Mouse (Mus musculus): ENCODE data around the gene Dgka. TPM values are rescaled to one million over a fixed set of nuclear protein-coding genes. Genes with fewer than 3 reads are reported as not detected.

Dgka gene
- polyA plus RNA-seq, 1 experiment from 2014 or later = 4.2 TPM

DNA sequence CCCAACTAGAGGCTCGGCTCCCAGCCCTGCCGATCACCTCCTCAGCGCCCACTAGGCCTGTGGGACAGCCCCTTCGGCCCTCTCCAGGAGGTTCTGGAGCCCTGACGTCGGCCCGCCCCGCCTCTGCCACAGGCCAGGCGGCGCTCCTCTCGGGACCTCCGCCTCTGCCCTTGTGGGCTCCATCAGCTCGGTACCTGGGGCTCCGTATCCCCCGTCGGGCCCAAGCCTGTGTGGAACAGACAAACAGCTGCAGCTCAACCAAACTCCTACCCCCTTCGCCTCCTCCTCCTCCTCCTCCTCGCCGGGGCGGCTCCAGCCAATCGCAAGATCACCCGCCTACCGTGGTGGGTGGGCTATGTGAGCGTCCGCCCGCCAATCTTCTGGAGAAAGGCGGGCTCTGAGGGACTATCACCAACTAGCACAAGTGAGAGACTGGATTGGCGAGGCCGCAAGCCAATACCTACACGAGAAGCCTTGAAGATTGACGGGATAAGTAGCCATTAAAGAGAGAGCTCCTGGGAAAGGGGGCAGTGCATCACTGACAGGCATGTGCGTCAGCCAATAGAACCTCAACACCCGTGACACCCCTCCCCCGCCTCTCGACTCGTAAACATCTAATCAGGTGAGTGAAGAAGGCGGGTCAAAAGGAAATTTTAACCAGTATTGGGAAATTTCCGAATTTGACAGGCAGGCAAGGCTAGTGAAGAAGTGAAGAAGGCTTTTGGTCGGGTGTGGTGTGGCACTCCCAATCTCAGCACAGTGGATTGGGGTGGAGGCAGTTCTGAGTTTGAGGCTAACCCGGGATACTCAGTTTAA, 48.5 kb downstream of the Dgka start, which contains the start of gene Rab5b:
Gene Rab5b, minus strand, starts transcription at position 273 of the 816 bp plus-strand sequence.
- peak within 1 kb of the TSS; percentile 79 for H3K4me2 ChIP-seq
- no peaks in the 10 kb centered on the region for H3K27me3 ChIP-seq
- WGBS = under 1% methylated on average over 40 of the region's 40 CpGs
- peaks cover 31% of the 10 kb centered on the region for H3K36me3 ChIP-seq (replicated peaks)
- peak within 1 kb of the TSS; percentile 79 for H3K9ac ChIP-seq
- peak within 1 kb of the TSS; percentile 98 for H3K27ac ChIP-seq
- no peaks in the 10 kb centered on the region for H3K9me3 ChIP-seq
- peak within 1 kb of the TSS; percentile 65 for H3K4me3 ChIP-seq (replicated peaks)
- ATAC-seq (ENCODE audit: low FRiP score) = peak; percentile 100
- peaks cover 16% of the 10 kb centered on the region for H3K4me1 ChIP-seq

DNA sequence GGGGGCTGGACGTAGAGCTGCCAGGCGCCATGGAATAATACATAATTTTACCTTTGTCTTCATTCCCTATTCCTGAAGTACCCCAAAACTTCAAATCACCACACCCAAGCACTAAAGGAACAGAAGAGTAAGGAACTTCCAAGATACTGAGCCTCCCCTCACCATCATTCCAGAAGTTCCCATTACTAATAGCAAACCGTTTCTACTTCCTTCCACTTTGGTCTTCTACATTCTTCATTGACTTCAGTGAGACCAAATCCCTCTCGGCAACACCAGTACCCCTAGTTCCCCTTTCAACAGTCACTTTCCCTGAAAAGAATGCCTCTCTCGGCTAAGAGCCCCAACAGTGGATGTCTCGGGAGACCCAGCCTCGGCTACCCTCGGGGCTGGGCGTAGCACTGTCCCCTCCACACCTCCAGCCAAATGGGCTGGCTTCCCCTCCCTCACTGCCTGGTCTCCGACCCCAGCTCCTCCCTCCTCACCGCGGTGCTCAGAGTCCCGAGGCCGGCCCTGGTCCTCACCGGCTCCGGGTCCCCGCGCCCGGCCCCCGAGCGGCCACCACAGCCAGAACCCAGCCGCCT, 49.2 kb downstream of the Dgka start:
- Histone ChIP-seq H3K4me1 (peaks cover 16% of the 10 kb centered on the region), H3K9me3 (no peaks in the 10 kb centered on the region), H3K9ac (peak overlapping the region; percentile 79), H3K36me3 (replicated peaks) (peaks cover 24% of the 10 kb centered on the region), H3K27ac (peak overlapping the region; percentile 98), H3K4me2 (peak overlapping the region; percentile 79), H3K4me3 (replicated peaks) (peak overlapping the region; percentile 65), H3K27me3 (no peaks in the 10 kb centered on the region)
- WGBS = 1% methylated on average over 22 of the region's 22 CpGs
- ATAC-seq (ENCODE audit: low FRiP score) = no peak

DNA sequence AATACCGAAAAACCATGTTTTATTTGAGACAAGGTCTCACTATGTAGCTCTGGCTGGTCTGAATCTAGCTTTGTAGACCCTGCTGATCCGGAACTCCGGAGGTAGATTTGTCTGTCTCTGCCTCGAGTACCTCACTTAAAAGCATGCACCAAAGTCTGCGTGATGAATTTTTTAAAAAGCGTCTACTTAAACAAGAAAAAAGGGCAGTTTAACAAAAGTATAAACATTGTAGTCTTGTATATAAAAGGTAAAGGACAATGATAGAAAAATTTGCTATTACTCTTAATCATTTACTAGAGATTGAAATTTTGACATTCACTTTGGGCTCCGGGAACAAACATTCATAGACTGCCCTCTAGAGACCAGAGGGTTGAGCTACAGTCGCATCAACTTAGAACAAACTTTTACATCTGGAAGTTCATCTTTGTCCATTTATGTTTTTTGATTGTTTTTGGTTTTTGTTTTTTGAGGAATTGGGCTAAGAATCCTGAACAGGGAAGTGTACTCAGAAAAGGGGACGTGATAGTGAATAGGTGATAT, 70.1 kb downstream of the Dgka start:
- peak overlapping the region; percentile 74; the same call in 1 of the 2 replicates for H3K9ac ChIP-seq
- H3K27me3 ChIP-seq = peaks cover 12% of the 10 kb centered on the region
- peak overlapping the region; percentile 69; the same call in 1 of the 2 replicates for H3K27ac ChIP-seq
- H3K4me2 ChIP-seq = peak overlapping the region; percentile 98
- 4% methylated on average over 9 of the region's 9 CpGs for WGBS
- peaks cover 11% of the 10 kb centered on the region for H3K4me1 ChIP-seq
- peak overlapping the region; percentile 79 for H3K4me3 ChIP-seq (replicated peaks)
- peaks cover 12% of the 10 kb centered on the region for H3K36me3 ChIP-seq (replicated peaks)
- no peak for ATAC-seq (ENCODE audit: low FRiP score)
- H3K9me3 ChIP-seq = no peaks in the 10 kb centered on the region

DNA sequence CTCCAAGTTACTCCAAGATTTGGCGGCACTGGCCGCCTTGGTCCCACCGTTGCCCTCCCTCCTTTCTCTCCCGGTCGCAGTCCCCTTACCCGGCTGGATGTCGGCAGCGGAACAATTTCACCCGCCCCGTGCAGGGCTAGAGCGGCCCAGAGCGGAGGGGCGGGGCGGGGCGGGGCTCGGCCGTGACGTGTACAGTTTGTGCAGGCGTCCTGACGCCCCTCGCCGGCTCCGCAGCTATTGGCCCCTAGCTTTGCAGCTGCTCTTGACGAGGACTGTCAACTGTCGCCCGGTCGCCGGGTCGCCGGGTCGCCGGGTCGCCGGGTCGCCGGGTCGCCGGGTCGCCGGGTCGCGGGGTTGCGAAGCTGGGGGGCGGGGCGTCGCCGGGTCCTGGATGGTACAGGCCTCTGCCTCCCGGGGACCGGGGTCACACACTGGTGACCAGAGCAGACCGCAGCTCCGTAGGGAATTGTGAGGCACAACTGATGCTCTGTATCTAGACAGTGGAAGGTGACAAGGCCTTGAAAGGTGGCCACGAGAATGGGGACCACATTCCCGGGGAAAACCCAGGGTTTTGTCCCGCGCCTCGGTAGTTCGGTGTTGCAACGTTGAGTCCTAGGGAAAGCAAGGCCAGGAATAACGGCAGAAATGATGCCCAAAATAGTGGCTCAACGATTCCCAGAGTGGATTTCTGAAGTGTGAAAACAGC, 70.7 kb downstream of the Dgka start, which contains the start of gene Suox:
Gene Suox, minus strand, starts transcription at position 311 of the 706 bp plus-strand sequence.
- H3K4me1 ChIP-seq = peaks cover 13% of the 10 kb centered on the region
- ATAC-seq (ENCODE audit: low FRiP score) = peak; percentile 93
- peaks cover 12% of the 10 kb centered on the region for H3K27me3 ChIP-seq
- H3K4me3 ChIP-seq (replicated peaks) = peak within 1 kb of the TSS; percentile 79
- WGBS = 1% methylated on average over 59 of the region's 60 CpGs
- H3K4me2 ChIP-seq = peak within 1 kb of the TSS; percentile 98
- peaks cover 6% of the 10 kb centered on the region; the same call in 1 of the 2 replicates for H3K36me3 ChIP-seq (replicated peaks)
- H3K27ac ChIP-seq = peak within 1 kb of the TSS; percentile 69; the same call in 1 of the 2 replicates
- no peaks in the 10 kb centered on the region for H3K9me3 ChIP-seq
- peak within 1 kb of the TSS; percentile 74 for H3K9ac ChIP-seq

DNA sequence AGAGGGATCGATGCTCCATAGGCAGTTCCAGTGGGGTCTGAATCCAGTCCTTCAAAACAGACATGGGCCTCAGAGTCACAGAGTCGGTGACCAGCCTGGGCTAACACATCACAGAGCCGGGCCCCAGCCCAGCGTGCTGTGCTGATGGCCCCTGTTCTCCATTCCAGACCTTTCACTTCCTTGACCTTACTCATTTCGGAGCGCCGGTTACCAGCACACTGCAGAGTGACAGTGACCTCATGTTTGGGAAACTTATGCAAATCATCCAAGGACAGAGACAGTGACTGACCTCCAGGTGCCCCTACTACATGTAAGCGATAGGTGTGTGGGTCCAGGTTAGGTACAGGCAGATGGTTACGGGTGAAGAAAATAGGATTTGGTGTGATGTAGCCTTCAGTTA, 73.5 kb downstream of the Dgka start:
- ATAC-seq (ENCODE audit: low FRiP score) = no peak
- 93% methylated on average over 9 of the region's 9 CpGs for WGBS
- Histone ChIP-seq H3K4me3 (replicated peaks) (no peak overlapping the region), H3K9me3 (no peaks in the 10 kb centered on the region), H3K27ac (no peak overlapping the region), H3K27me3 (peaks cover 12% of the 10 kb centered on the region), H3K9ac (no peak overlapping the region), H3K4me2 (no peak overlapping the region), H3K36me3 (replicated peaks) (peaks cover 6% of the 10 kb centered on the region; the same call in 1 of the 2 replicates), H3K4me1 (peaks cover 22% of the 10 kb centered on the region)

Other genes starting within 250 kb of the Dgka start
- 2.4 and 2.7 TPM in 2 replicates for gene Myl6b, start 246.2 kb downstream of the Dgka start, polyA plus RNA-seq (2016; fragmentation: Nextera tagmentation; extraction: Ambion mirVana)
- 11.2 and 13.8 TPM in 2 replicates for gene Esyt1, start 219.0 kb downstream of the Dgka start, polyA plus RNA-seq (2016; fragmentation: Nextera tagmentation; extraction: Ambion mirVana)
- gene Zc3h10, start 197.1 kb downstream of the Dgka start, polyA plus RNA-seq (2016; fragmentation: Nextera tagmentation; extraction: Ambion mirVana) = 19.9 and 20.5 TPM in 2 replicates
- 2,598 and 2,922 TPM in 2 replicates for gene Rpl41, start 195.6 kb downstream of the Dgka start, polyA plus RNA-seq (2016; fragmentation: Nextera tagmentation; extraction: Ambion mirVana)
- gene Pa2g4, start 178.9 kb downstream of the Dgka start, polyA plus RNA-seq (2016; fragmentation: Nextera tagmentation; extraction: Ambion mirVana) = 196 and 203 TPM in 2 replicates
- 2.0 TPM in 2 replicates for gene Erbb3, start 155.2 kb downstream of the Dgka start, polyA plus RNA-seq (2016; fragmentation: Nextera tagmentation; extraction: Ambion mirVana)
- gene Rps26, start 118.1 kb downstream of the Dgka start, polyA plus RNA-seq (2016; fragmentation: Nextera tagmentation; extraction: Ambion mirVana) = 484 and 501 TPM in 2 replicates
- gene Ikzf4, start 98.9 kb downstream of the Dgka start, polyA plus RNA-seq (2016; fragmentation: Nextera tagmentation; extraction: Ambion mirVana) = 6.8 and 7.7 TPM in 2 replicates
- 10.4 and 10.7 TPM in 2 replicates for gene Suox, start 70.8 kb downstream of the Dgka start, polyA plus RNA-seq (2016; fragmentation: Nextera tagmentation; extraction: Ambion mirVana)
- 90.9 and 98.8 TPM in 2 replicates for gene Rab5b, start 48.6 kb downstream of the Dgka start, polyA plus RNA-seq (2016; fragmentation: Nextera tagmentation; extraction: Ambion mirVana)
- gene Pmel, start 40.7 kb downstream of the Dgka start, polyA plus RNA-seq (2016; fragmentation: Nextera tagmentation; extraction: Ambion mirVana) = 0.88 and 4.4 TPM in 2 replicates
- gene Cdk2, start 39.8 kb downstream of the Dgka start, polyA plus RNA-seq (2016; fragmentation: Nextera tagmentation; extraction: Ambion mirVana) = 95.2 and 104 TPM in 2 replicates
- 51.2 and 52.8 TPM in 2 replicates for gene Pym1, start 3.0 kb upstream of the Dgka start, polyA plus RNA-seq (2016; fragmentation: Nextera tagmentation; extraction: Ambion mirVana)
- gene Mmp19, start 46.1 kb upstream of the Dgka start, polyA plus RNA-seq (2016; fragmentation: Nextera tagmentation; extraction: Ambion mirVana) = 0.40 and 0.60 TPM in 2 replicates
- 55.0 and 58.9 TPM in 2 replicates for gene Dnajc14, start 59.2 kb upstream of the Dgka start, polyA plus RNA-seq (2016; fragmentation: Nextera tagmentation; extraction: Ambion mirVana)
- gene Tmem198b, start 59.5 kb upstream of the Dgka start, polyA plus RNA-seq (2016; fragmentation: Nextera tagmentation; extraction: Ambion mirVana) = 18.4 and 21.3 TPM in 2 replicates
- 251 and 256 TPM in 2 replicates for gene Sarnp, start 72.5 kb upstream of the Dgka start, polyA plus RNA-seq (2016; fragmentation: Nextera tagmentation; extraction: Ambion mirVana)
- gene Ormdl2, start 76.8 kb upstream of the Dgka start, polyA plus RNA-seq (2016; fragmentation: Nextera tagmentation; extraction: Ambion mirVana) = 47.4 and 53.0 TPM in 2 replicates
- gene Gdf11, start 146.9 kb upstream of the Dgka start, polyA plus RNA-seq (2016; fragmentation: Nextera tagmentation; extraction: Ambion mirVana) = 9.3 and 9.6 TPM in 2 replicates
- 129 and 160 TPM in 2 replicates for gene Cd63, start 156.1 kb upstream of the Dgka start, polyA plus RNA-seq (2016; fragmentation: Nextera tagmentation; extraction: Ambion mirVana)
- 11.3 and 13.3 TPM in 2 replicates for gene Rdh5, start 178.0 kb upstream of the Dgka start, polyA plus RNA-seq (2016; fragmentation: Nextera tagmentation; extraction: Ambion mirVana)
- 183 and 188 TPM in 2 replicates for gene Bloc1s1, start 179.2 kb upstream of the Dgka start, polyA plus RNA-seq (2016; fragmentation: Nextera tagmentation; extraction: Ambion mirVana)
- gene Itga7, start 189.0 kb upstream of the Dgka start, polyA plus RNA-seq (2016; fragmentation: Nextera tagmentation; extraction: Ambion mirVana) = 0.46 and 0.73 TPM in 2 replicates
- not detected in 2 replicates for gene Mettl7b, start 216.1 kb upstream of the Dgka start, polyA plus RNA-seq (2016; fragmentation: Nextera tagmentation; extraction: Ambion mirVana)
- gene Olfr9, start 244.6 kb upstream of the Dgka start, polyA plus RNA-seq (2016; fragmentation: Nextera tagmentation; extraction: Ambion mirVana) = not detected in 2 replicates